Mouse (Mus musculus) right cerebral cortex, adult 18-20 months (tissue): ENCODE data around the gene Mcoln2.
A peak's percentile ranks its signal among the peaks of the same experiment; 100 is the strongest.
"Not testable (repeated sequence)": the region's sequence is repeated elsewhere in the genome, so short reads cannot be mapped to it uniquely, and the experiment has no call there.

ENCODE experiments used
- DNase-seq: peaks from one replicate; pipeline ENCODE4 v3.0.0; 2022; ENCODE audit warnings: mixed read lengths

The Mcoln2 gene

DNA sequence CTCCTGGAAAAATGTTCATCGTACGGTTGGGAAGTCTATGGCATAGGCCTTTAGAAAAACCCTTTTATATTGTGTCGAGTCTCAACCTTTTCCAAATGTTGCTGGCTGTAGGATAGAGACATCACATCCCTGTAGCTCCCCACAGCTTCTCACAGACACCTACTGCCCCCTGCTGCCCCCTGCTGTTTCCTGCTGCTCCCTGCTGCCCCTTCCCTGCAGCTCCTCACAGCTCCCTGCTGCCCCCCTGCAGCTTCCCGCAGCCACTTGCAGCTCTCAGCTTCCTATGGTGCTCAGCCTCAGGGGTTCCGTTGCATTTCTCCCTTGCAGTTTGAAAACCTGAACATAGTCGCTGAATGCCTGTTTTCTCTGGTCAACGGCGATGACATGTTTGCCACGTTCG, 40.3 kb downstream of the Mcoln2 start:
- no peak for DNase-seq

DNA sequence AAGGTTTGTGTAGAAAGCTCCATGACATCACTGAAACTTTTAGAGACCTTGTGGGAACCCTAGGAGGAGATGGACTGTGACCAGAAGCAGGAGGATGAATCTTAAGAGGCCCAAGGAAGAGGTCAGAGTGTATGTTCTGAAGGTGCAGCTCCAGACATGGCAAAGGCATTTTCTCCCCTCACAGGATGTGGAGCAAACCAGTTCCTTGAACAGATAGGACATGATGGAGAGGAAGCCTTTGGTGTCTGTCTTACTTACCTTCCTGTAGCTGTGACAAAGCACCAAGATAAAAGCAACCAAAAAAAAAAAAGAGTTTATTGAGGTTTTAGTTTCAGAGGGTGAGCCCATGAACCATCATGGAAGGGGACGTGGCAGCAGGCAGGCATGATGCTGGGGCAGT, 42.9 kb downstream of the Mcoln2 start:
- DNase-seq: no peak

- DNase-seq: no peak
Measured at GRCm38 (mm10) chr3:146195153-146195552, 45.5 kb downstream of the Mcoln2 start.

- no peak for DNase-seq
Measured at GRCm38 (mm10) chr3:146196301-146196700, 46.7 kb downstream of the Mcoln2 start.

DNA sequence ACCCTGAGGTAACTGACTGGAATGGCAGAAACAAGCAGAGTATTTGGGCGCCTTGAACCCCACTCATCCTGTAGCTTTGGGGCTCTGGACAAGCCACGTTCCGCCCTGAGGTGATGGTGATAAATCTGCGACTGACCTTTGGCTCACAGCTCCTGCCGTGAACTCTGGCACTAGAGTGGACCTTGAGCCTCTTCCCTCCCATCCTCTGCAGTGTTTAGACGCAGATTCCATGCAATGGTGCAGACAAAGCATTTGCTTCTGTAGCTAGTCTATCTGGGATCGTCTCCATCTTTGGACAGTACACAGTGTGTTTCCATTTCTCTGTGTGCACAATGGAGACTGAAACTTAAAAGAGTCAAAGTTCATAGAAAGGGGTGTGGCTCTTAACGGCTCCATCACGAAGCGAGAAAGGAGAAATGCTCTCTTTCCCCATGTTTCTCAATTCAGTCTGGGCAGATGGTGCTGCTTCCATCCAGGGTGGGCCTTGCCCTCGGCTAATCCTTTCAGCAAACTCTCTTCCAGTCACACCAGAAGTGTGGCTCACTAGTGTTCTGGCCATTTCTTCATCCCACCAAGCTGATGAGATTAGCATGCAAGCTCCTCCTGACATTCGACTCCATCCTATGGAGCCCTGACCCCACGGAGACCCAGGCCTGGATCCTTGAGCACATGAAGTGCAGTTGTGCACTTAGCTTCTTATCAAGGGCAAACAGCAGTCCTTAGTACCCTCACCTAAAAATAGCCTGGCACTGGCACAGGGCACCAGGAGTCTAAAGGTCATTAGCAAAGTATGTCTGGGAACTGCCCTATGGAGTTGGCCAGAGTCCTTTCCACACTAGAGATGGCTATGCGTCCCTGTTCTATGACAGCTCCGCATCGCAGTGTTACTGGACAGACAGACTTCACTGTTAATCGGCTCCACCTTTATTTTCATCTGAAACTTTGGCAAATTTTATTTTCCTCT, 47.4 kb downstream of the Mcoln2 start:
- no peak for DNase-seq

GRCm38 (mm10) chr3:146197785-146198184, 48.2 kb downstream of the Mcoln2 start:
- no peak for DNase-seq

DNA sequence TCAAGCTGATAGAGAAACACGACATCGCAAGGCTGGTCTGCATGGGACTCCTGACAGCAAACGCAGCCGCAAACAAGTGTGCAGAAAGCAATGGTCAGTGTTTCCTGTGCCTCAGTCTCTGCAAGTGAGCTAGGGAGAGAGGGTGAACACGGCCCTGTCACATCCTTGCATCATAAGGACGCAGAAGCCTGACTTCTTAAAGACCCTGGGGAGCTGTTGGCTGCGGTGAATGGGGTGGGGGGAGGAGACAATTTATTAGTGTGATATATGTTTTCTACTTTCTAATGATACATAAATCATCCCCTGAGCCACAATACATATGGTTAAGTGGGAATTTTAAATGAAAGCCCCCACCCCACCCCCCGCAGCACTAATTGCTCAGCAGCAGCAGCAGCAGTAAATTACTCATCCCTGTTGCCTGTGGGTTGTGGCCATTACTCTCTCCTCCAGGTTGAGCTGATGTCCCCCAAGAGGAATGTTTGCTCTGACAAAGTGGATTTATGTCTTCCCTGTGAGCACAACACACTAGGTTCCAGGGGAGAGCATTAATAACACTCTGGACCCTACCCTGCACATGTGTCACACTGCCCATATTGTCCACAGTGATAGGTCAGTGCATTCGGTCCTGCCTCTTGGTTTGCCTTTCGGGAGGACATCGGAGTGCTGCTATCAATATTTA, 49.3 kb downstream of the Mcoln2 start:
- DNase-seq: no peak

DNA sequence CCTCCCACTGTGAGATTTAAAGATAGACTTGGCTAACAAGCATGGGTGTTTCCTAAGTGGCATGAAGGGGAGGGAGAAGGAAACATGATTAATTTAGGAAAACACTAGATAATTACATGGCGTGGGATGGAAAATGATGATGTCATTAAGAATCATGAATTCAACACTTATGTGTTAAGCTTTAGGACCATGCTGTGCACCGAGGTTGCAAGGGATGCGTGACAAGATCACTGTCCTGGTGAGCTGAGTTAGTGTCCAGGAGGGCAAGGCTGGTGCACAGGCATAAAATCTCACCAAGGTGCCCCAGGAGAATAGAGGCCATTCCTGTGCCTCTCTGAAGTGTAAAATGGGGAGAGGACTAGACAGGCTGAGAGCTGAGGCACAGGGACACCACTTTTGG, 49.9 kb downstream of the Mcoln2 start:
- DNase-seq: no peak

DNA sequence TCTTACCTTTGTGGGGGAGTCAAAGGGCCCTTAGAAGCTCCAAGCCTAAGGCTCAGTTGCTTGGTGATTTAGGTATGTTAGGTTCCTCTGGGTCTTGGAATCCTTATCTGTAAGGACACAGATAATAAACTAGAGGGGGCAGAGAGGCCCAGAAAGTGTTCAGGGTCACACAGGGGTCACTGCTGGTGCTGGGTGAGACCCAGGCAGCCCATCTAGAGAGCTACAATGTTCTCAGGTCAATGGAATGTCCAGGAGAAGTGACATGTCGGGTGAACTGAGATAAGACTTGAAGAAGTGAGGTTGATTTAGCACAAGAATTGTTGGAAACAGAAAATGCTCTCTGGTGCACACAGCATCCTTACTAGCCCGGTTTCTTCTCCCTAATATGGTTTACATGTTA, 54.7 kb downstream of the Mcoln2 start:
- no peak for DNase-seq

DNA sequence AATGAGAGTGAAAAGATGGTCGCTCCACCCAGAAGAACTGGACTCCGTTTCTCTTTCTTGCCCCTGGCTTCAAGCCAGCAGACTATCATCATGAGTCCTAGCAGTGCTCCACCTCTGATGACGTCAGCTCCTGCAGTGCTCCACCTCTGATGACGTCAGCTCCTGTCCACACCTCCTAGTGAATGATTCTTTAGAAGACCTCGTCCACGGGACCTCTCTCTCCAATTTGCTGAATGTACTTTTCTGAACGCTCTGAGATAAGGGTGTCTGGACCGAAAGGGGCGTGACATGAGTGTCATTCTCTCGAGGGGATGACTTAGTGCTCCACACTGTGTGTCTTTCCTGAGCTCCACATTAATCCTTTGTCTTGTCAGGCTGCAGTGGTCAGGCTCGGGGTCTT, 55.7 kb downstream of the Mcoln2 start:
- no peak for DNase-seq

DNA sequence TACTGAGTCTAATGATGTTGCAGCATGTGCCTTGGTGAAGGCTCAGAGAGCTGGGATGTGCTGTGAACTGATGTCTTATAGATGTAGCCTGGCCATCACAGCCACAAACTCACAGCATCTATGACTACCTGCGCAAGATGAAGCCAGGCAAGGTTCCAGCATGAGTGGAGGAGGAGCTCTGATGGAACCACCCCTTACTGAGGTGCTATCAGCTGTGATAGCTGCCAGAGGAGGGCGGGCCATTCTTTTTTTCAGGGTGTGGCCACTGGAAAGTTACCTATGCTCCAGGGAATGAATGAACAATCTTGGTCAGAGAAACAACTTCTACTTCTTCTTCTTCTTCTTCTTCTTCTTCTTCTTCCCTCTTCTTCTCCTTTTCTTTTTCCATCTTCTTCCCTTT, 57.0 kb downstream of the Mcoln2 start:
- no peak for DNase-seq

GRCm38 (mm10) chr3:146207440-146207839, 57.8 kb downstream of the Mcoln2 start:
- no peak for DNase-seq

GRCm38 (mm10) chr3:146209759-146210158, 60.1 kb downstream of the Mcoln2 start:
- not testable (repeated sequence) for DNase-seq

DNA sequence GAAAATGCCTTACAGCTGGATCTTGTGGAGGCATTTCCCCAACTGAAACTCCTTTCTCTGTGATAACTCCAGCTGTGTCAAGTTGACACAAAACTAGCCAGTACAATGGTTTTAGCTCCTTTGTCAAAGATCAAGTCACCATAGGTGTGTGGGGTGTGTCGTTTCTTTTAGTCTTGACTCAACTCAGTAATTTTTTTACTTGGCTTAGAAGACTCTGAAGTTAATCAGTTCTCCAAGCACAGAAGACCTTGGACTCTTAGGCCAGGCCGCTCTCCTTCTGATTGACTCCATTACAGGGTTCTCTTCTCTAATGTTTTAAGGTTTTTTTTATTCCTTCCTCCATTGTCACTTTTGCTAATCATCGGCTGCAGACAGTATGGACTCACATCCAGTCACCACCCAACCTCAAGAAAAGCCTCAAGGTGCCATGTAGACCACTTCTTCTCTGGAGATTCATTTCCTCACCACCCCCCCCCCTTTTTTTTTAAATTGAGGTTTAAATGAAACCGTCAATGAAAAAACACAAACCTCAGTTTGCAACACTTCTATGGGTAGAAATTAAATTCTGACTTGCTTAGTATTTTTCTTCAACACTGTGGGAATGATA, 61.6 kb downstream of the Mcoln2 start:
- no peak for DNase-seq

- DNase-seq: no peak
Measured at GRCm38 (mm10) chr3:146211964-146212363, 62.3 kb downstream of the Mcoln2 start.

DNA sequence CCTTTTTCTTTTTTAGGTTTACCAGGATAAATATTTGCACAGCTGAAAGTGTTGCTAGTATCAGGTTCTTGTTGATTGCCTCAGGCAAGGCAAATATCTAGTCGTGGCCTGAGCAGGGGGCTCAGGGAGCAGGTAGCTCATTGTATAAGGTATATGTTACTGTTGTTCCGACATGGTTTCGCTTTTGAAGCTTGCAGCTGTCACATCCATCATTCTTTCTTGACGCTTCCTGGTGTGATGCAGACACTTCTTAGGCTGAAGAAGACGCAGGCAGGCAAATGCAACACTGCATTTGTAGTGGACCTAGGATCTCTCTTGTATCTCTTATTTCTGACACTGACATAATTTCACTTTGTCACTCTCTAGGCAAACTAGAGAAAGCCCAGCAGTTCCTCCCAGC, 63.7 kb downstream of the Mcoln2 start:
- no peak for DNase-seq

DNA sequence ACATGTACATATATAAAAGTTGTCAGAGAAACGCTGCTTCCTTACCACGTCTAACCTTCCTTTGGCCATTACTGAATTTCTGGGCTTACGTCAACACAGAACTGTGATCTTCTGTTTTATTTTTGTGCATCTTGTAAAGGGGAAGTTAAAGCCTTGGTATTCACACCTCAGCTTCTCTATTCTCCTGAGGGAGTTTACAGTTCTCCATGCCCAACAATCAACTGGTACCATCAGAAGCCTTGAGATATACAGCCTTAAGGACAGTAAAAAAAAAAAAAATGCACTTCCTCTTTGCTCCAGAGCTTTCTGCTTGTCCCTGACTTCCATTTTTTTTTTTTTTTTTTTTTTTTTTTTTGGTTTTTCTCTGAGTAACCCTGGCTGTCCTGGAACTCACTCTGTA, 66.9 kb downstream of the Mcoln2 start:
- DNase-seq: no peak

- peak; percentile 12 for DNase-seq
Measured at GRCm38 (mm10) chr3:146220776-146221486, 71.3 kb downstream of the Mcoln2 start, which contains the start of gene Lpar3. Gene Lpar3, plus strand, starts transcription at chr3:146220963.

DNA sequence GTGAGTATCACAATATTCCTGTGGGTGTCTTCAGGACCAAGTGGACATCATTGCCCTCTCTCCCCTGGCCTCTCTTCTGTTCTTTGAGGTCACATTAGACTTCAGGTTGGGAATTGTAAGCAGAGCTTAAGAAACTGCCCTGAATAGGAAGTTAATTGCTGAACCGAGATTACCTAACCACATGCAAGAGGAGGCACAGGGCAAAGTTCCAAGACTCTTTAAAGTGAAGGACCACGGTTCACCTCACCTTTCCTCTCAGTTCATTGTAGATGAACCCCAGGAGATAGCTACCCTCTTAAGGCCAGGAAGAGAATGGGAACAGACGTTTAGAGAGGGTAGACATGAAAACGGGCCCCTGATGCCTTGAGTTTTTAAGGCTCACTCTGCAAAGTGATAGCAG, 74.6 kb downstream of the Mcoln2 start:
- no peak for DNase-seq

- no peak for DNase-seq
Measured at GRCm38 (mm10) chr3:146225061-146225761, 75.6 kb downstream of the Mcoln2 start.

GRCm38 (mm10) chr3:146227427-146227826, 77.8 kb downstream of the Mcoln2 start:
- DNase-seq: no peak

- no peak for DNase-seq
Measured at GRCm38 (mm10) chr3:146228559-146229310, 79.1 kb downstream of the Mcoln2 start.
